Mouse (Mus musculus) stomach, embryonic 16.5 days (tissue): ENCODE results near the gene Grik1. TPM values are rescaled to one million over a fixed set of nuclear protein-coding genes. Genes with fewer than 3 reads are reported as not detected.

ENCODE experiments used
- ATAC-seq: fragments of 200-750 bp; cut with Nextera tagmentation; 2 replicates; pipeline ENCODE4 v1.8.0; 2017; ENCODE audit warnings: moderate number of reproducible peaks, moderate TSS enrichment; ENCODE audit not compliant: insufficient read depth, low FRiP score
- H3K27ac ChIP-seq: fragments of 300-500 bp; sonication (generic); 2 replicates; pipeline ENCODE4 v1.5.1; 2014; ENCODE audit warnings: low read length
- H3K27me3 ChIP-seq: fragments of 300-500 bp; sonication (generic); 2 replicates; pipeline ENCODE4 v1.6.1; 2014; ENCODE audit warnings: low read length, control low read depth, mixed read lengths; ENCODE audit not compliant: control insufficient read depth, insufficient read depth
- H3K36me3 ChIP-seq: fragments of 300-500 bp; sonication (generic); 2 replicates; pipeline ENCODE4 v1.6.1; 2014; ENCODE audit warnings: low read length; ENCODE audit not compliant: control insufficient read depth, insufficient read depth
- H3K4me1 ChIP-seq: fragments of 300-500 bp; sonication (generic); 2 replicates; pipeline ENCODE4 v1.6.1; 2014; ENCODE audit warnings: low read length, control low read depth, mixed read lengths; ENCODE audit not compliant: control insufficient read depth, insufficient read depth
- H3K4me2 ChIP-seq: fragments of 300-500 bp; sonication (generic); 2 replicates; pipeline ENCODE4 v1.6.1; 2014; ENCODE audit warnings: low read depth, low read length, mixed read lengths
- H3K4me3 ChIP-seq: fragments of 300-500 bp; sonication (generic); replicated peaks from 2 replicates; pipeline ENCODE4 v1.5.1; 2014; ENCODE audit warnings: mild to moderate bottlenecking, low read length
- H3K9ac ChIP-seq: fragments of 300-500 bp; sonication (generic); 2 replicates; pipeline ENCODE4 v1.6.1; 2014; ENCODE audit warnings: low read length
- H3K9me3 ChIP-seq: fragments of 300-500 bp; sonication (generic); replicated peaks from 2 replicates; pipeline ENCODE4 v1.6.1; 2016; ENCODE audit warnings: low read length, control low read depth; ENCODE audit not compliant: control insufficient read depth
- WGBS: fragments of 180-500 bp; shearing (Covaris S2); extraction: QIAGEN DNeasy Blood & Tissue Kit; methylation state at CpG from one replicate; pipeline ENCODE4 v1.1.7; 2014; 5-methylcytosine and 5-hydroxymethylcytosine counted together
- polyA plus RNA-seq: library from polyadenylated mRNA; unstranded; fragments of >200 nt; fragmentation: Nextera tagmentation; extraction: Ambion mirVana; gene quantifications from 2 replicates; pipeline ENCODE4 v1.2.1, GENCODE M21; 2015

Grik1 gene
- polyA plus RNA-seq, 1 experiment from 2014 or later, result 4.2 TPM

DNA sequence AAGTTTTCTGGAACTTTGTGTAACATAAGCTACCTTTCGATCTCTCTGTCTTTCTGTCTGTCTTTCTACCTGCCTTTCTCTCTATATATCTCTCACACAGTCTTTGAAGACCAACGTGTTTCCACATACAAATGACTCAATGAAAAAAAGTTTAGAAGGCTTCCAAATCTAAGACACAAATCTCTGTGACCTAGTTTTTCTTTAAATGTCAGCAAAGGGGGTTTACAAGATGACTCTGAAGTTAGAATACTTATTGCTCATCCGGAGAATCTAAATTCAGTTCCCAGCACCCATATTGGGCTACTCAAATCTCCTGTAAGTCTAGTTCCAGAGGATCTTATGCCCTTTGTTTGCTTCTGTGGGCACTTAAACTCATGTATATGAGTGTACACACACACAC, 359.5 kb downstream of the Grik1 start:
- Histone ChIP-seq H3K4me2 (no peak overlapping the region), H3K27me3 (no peaks in the 10 kb centered on the region), H3K9me3 (no peaks in the 10 kb centered on the region), H3K36me3 (no peaks in the 10 kb centered on the region), H3K27ac (no peak overlapping the region), H3K4me1 (no peaks in the 10 kb centered on the region), H3K9ac (no peak overlapping the region), H3K4me3 (no peak overlapping the region)
- ATAC-seq, result no peak
- WGBS, result 86% methylated on average over 3 of the region's 3 CpGs

DNA sequence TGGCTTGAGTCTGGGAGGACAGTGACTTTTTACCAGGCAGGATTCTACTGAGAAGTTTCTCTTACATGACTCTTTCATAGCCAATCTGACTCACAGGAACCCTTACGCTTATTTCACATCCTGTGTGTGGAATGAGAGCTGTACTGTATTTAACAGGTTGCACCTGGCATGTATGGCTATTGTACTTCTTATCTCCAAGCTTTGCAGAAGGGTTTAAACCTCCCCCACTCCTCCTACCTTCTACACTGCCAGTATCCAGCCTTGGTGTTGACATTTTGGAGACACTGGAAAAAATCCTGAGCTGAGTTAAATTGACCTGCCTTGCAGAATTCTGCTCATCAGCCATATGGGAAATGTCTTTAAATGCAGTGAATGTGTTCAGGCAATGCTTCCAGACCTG, 361.4 kb downstream of the Grik1 start:
- Histone ChIP-seq H3K27me3 (no peaks in the 10 kb centered on the region), H3K4me1 (no peaks in the 10 kb centered on the region), H3K9me3 (no peaks in the 10 kb centered on the region), H3K4me3 (no peak overlapping the region), H3K4me2 (no peak overlapping the region), H3K9ac (no peak overlapping the region), H3K27ac (no peak overlapping the region), H3K36me3 (no peaks in the 10 kb centered on the region)
- 29% methylated on average over 1 of the region's 1 CpGs for WGBS
- ATAC-seq, result peak; percentile 44; the same call in 1 of the 2 replicates

DNA sequence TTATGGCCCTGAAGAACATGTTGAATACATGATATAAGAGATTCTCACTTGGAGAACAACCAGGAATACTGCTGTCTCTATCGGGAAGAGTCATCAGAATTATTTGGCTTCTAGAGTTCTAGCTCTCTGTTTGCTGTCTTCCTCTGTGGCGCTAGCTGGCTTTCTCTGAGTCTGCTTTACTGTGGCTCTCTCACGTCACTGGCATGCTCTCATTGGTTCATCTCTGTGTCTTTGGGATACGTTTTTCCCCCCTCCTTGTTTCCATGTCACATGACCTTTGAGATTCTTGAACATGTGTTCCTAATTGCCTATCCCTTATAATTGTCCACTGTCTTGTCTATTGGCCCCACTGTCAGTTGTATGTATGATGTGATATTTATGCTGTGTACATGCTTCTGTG, 372.2 kb downstream of the Grik1 start:
- Histone ChIP-seq H3K27me3 (no peaks in the 10 kb centered on the region), H3K4me3 (no peak overlapping the region), H3K9me3 (no peaks in the 10 kb centered on the region), H3K4me2 (no peak overlapping the region), H3K4me1 (0 out of 2 replicates have a peak, but pooled peaks cover 6% of the 10 kb centered on the region), H3K36me3 (no peaks in the 10 kb centered on the region), H3K27ac (no peak overlapping the region), H3K9ac (no peak overlapping the region)
- 66% methylated on average over 4 of the region's 4 CpGs for WGBS
- ATAC-seq, result no peak

DNA sequence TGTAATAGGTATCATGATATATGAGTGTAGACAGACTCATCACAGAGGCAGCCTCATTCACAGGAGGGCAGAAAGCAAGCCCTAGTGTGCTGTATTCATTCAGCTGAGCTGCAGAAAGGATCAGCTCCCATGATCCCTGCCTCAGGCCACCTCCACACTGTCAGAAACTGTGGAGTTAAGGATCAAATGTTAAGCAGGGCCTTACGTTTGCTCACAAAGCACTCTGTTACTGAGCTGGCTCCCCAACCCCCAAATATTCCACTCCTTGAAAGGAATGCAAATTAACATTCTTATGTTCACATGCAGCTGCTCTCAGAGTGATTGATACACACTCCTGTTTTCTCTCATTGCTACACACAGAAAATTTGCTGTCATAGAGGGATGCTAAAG, 372.9 kb downstream of the Grik1 start:
- no peak overlapping the region for H3K4me2 ChIP-seq
- peak; percentile 76 for ATAC-seq
- H3K27me3 ChIP-seq, result no peaks in the 10 kb centered on the region
- no peak overlapping the region for H3K9ac ChIP-seq
- H3K4me3 ChIP-seq, result no peak overlapping the region
- 12% methylated on average over 1 of the region's 1 CpGs for WGBS
- no peaks in the 10 kb centered on the region for H3K36me3 ChIP-seq
- H3K4me1 ChIP-seq, result 0 out of 2 replicates have a peak, but pooled peaks cover 6% of the 10 kb centered on the region
- no peaks in the 10 kb centered on the region for H3K9me3 ChIP-seq
- H3K27ac ChIP-seq, result no peak overlapping the region; the same call in 1 of the 2 replicates

DNA sequence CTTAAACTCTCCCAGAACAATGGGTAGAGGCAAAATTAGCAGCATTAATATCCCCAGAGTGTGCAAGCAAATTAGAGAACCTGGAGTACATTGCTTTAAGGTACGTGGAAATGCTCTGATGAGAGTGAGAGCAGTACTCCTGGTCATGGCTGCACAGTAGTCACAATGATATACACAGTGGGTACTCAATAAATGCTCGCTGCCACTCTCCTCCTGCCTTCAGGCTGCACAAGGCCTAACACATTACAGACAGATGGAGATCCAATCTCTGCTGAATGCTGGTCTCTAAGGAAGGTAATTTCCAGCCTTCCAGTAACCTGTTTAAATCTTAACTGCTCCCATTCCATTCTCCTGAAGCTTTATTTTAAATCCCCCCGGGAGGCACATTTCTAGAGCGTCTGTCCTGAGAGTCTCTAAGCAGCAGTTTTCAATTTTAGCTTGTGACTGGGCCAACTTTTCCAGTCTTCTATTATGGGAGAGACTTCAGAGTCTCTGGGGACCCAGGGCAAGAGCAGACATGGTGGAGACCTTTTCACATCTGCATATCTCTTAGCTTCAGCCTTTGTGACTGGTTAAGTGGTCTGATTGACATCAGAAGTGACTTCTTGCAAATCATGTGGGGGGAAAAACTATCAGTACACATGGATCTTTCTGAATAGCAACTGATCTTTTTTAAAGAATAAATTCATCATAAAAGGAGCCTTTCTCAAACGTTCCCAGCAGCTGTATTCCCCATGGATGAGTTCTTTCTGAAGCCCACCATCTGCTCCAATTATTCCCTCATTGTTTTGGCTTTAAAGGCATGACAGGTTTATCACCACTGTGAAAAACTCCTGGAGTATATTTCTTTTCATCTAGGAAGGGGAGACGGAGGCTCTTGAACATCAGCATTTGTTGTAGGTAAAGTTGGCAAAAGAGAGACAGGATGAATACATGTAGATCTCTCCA, 373.6 kb downstream of the Grik1 start:
- no peaks in the 10 kb centered on the region for H3K27me3 ChIP-seq
- H3K27ac ChIP-seq, result peak overlapping the region; percentile 38; the same call in 1 of the 2 replicates
- H3K4me2 ChIP-seq, result no peak overlapping the region
- no peak overlapping the region for H3K4me3 ChIP-seq
- no peaks in the 10 kb centered on the region for H3K9me3 ChIP-seq
- H3K9ac ChIP-seq, result no peak overlapping the region
- ATAC-seq, result no peak
- 0 out of 2 replicates have a peak, but pooled peaks cover 6% of the 10 kb centered on the region for H3K4me1 ChIP-seq
- H3K36me3 ChIP-seq, result no peaks in the 10 kb centered on the region
- WGBS, result 50% methylated on average over 6 of the region's 6 CpGs

DNA sequence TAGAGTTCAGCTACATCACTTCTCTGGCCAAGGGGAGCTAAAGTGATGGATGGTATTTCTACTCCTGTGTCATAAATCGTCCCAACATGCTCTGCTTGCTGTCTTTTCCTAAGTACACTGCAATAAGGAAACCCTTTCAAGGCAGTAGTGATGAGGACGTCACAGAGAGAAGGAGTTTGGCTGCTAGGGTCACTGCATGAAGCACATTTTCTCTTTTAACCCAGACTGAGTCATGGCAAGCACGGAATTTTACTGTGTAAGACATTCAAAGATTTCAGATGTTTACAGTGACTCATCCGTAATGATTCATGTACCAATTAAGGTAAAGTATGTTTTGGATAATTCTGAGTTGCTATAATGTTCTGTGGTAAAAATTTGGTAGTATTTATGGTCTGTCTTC, 374.9 kb downstream of the Grik1 start:
- WGBS, result 51% methylated on average over 4 of the region's 4 CpGs
- no peak for ATAC-seq
- Histone ChIP-seq H3K9me3 (no peaks in the 10 kb centered on the region), H3K27me3 (no peaks in the 10 kb centered on the region), H3K27ac (no peak overlapping the region), H3K9ac (no peak overlapping the region), H3K4me3 (no peak overlapping the region), H3K36me3 (no peaks in the 10 kb centered on the region), H3K4me2 (no peak overlapping the region), H3K4me1 (0 out of 2 replicates have a peak, but pooled peaks cover 9% of the 10 kb centered on the region)

DNA sequence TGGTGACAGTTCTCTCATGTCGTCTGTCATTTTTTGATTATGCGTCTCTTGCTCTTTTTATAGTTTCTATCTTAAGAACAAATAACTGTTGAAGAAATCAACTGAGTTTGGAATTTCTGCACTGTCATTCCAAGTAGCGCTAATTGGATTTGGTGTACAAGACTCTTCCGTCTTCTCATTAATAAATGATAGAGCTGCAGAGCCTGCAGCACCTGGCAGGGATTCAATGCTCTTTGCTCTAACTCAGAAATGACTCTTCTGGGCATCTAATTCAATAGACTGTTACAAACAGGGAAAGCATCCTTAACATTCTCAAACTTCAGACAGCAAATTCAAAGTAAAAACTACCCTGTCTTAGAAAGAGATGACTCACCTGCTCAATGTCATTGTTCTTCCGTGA, 376.3 kb downstream of the Grik1 start:
- Histone ChIP-seq H3K4me2 (no peak overlapping the region), H3K4me1 (0 out of 2 replicates have a peak, but pooled peaks cover 9% of the 10 kb centered on the region), H3K27me3 (no peaks in the 10 kb centered on the region), H3K27ac (no peak overlapping the region), H3K4me3 (no peak overlapping the region), H3K9me3 (no peaks in the 10 kb centered on the region), H3K9ac (no peak overlapping the region), H3K36me3 (no peaks in the 10 kb centered on the region)
- WGBS, result 80% methylated on average over 5 of the region's 5 CpGs
- no peak for ATAC-seq

DNA sequence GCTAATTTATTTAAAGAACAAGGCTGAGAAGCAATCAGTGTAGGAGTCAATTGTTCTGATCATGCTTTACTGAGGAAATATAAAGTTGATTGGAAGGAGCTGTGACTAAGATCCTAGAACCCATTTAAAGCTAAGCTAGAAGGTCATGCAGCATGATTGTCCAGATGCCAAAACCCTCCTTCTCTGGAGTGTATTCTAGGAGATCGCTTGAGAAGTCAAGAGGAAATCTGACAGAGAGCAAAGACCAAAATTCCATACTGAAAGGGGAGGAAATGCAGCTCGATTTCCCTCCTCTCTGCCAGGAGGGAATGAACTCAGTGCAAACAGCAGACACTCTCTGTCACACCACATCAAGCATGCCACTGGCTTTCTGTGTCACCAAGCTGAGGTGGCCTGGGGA, 378.9 kb downstream of the Grik1 start:
- ATAC-seq, result no peak
- Histone ChIP-seq H3K27ac (no peak overlapping the region), H3K9me3 (no peaks in the 10 kb centered on the region), H3K4me3 (no peak overlapping the region), H3K4me1 (0 out of 2 replicates have a peak, but pooled peaks cover 5% of the 10 kb centered on the region), H3K27me3 (no peaks in the 10 kb centered on the region), H3K4me2 (no peak overlapping the region), H3K9ac (no peak overlapping the region), H3K36me3 (no peaks in the 10 kb centered on the region)
- 25% methylated on average over 2 of the region's 2 CpGs for WGBS

DNA sequence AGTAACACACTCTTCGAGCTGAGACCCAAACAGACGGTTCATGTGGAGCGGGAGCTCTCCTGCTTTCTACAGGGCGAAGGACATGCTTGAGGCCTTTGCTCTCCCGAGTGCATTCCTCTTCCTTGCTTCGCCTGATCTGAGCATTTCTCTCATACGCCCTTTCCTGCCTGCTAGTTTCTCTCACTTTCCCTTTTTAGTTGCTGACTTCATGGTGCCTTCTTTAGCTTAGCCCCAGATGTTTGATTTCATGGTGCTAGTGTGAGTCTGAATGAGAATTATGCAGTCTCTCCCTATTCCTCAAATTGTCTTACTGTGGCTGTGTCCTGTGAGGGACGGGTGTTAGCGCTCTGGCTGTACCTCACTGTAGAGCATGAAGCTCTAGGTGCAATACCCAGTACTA, 388.0 kb downstream of the Grik1 start:
- no peak for ATAC-seq

More for the DNA sequence above, 388.0 kb downstream of the Grik1 start:
- WGBS, result 60% methylated on average over 9 of the region's 9 CpGs
- no peak overlapping the region for H3K4me2 ChIP-seq
- H3K4me1 ChIP-seq, result no peaks in the 10 kb centered on the region
- no peaks in the 10 kb centered on the region for H3K9me3 ChIP-seq
- no peaks in the 10 kb centered on the region for H3K36me3 ChIP-seq
- no peaks in the 10 kb centered on the region for H3K27me3 ChIP-seq
- H3K27ac ChIP-seq, result no peak overlapping the region
- no peak overlapping the region for H3K4me3 ChIP-seq
- no peak overlapping the region for H3K9ac ChIP-seq
